Mouse (Mus musculus) spleen, adult 18-20 months (tissue): ENCODE results near the gene Tmem81.
A peak's percentile ranks its signal among the peaks of the same experiment; 100 is the strongest.

Experiments used
- DNase-seq, 2 experiments: peaks; one replicate each; pipeline ENCODE4 v3.0.0; 2022; ENCODE audit warnings: mixed read lengths in 2 of 2

The Tmem81 gene

GRCm38 (mm10) chr1:132523048-132523447, 17.0 kb downstream of the Tmem81 start:
- no peak for DNase-seq

GRCm38 (mm10) chr1:132523920-132524319, 17.9 kb downstream of the Tmem81 start:
- DNase-seq = peak in 1 of 2 experiments; percentile 43

GRCm38 (mm10) chr1:132525832-132526231, 19.8 kb downstream of the Tmem81 start:
- DNase-seq = peak in 1 of 2 experiments; percentile 65

- no peak for DNase-seq
Observed at GRCm38 (mm10) chr1:132528071-132528470, 22.0 kb downstream of the Tmem81 start.

GRCm38 (mm10) chr1:132528647-132529334, 22.8 kb downstream of the Tmem81 start:
- DNase-seq = no peak

GRCm38 (mm10) chr1:132530631-132531191, 24.7 kb downstream of the Tmem81 start:
- DNase-seq = peak in 1 of 2 experiments; percentile 29

- DNase-seq = no peak
Observed at GRCm38 (mm10) chr1:132532521-132532920, 26.5 kb downstream of the Tmem81 start.

GRCm38 (mm10) chr1:132533840-132534239, 27.8 kb downstream of the Tmem81 start:
- peak; percentile 46 to 47 for DNase-seq

GRCm38 (mm10) chr1:132535541-132535940, 29.5 kb downstream of the Tmem81 start:
- DNase-seq = no peak

- no peak for DNase-seq
Observed at GRCm38 (mm10) chr1:132536416-132536815, 30.4 kb downstream of the Tmem81 start.

GRCm38 (mm10) chr1:132537736-132538135, 31.7 kb downstream of the Tmem81 start:
- no peak for DNase-seq

- no peak for DNase-seq
Observed at GRCm38 (mm10) chr1:132540701-132541100, 34.7 kb downstream of the Tmem81 start.

GRCm38 (mm10) chr1:132541171-132541823, 35.3 kb downstream of the Tmem81 start:
- DNase-seq = peak in 1 of 2 experiments; percentile 37

GRCm38 (mm10) chr1:132541824-132542599, 36.0 kb downstream of the Tmem81 start:
- no peak for DNase-seq

GRCm38 (mm10) chr1:132542762-132543306, 36.8 kb downstream of the Tmem81 start, which contains the start of gene Cntn2:
Gene Cntn2 (minus strand): TSS chr1:132543256.
- no peak for DNase-seq

GRCm38 (mm10) chr1:132543789-132544188, 37.8 kb downstream of the Tmem81 start:
- no peak for DNase-seq

- DNase-seq = no peak
Observed at GRCm38 (mm10) chr1:132557901-132558631, 52.0 kb downstream of the Tmem81 start.
